Mouse (Mus musculus) left cerebral cortex, postnatal 36 days (tissue): ENCODE results near the gene Cdk4. TPM values are rescaled to one million over a fixed set of nuclear protein-coding genes. Genes with fewer than 3 reads are reported as not detected.

Experiments used
- total RNA-seq, 2 experiments: library from RNA; stranded (reverse); gene quantifications; 2 replicates each; pipeline ENCODE4 v1.2.3; 2021

The Cdk4 gene
- total RNA-seq, 2 experiments from 2014 or later = 76.9 to 88.1 TPM

Other genes with a start within 250 kb of the Cdk4 start
- gene Atp23, start 162.2 kb upstream of the Cdk4 start, total RNA-seq = 1 to 10 TPM; 8.9 to 9.5 TPM
- gene Ctdsp2, start 84.8 kb upstream of the Cdk4 start, total RNA-seq = 10 to 100 TPM; 72.0 to 74.1 TPM
- gene Avil, start 62.8 kb upstream of the Cdk4 start, total RNA-seq = under 1 TPM; 0.16 to 0.20 TPM
- gene Tsfm, start 32.7 kb upstream of the Cdk4 start, total RNA-seq = 10 to 100 TPM; 21.7 to 28.8 TPM
- gene Mettl1, start 22.1 kb upstream of the Cdk4 start, total RNA-seq = 10 to 100 TPM in 1 of 2 experiments, 1 to 10 TPM in 1; 9.2 to 10.6 TPM
- gene Eef1akmt3, start 22.0 kb upstream of the Cdk4 start, total RNA-seq = not detected
- gene Cyp27b1, start 15.3 kb upstream of the Cdk4 start, total RNA-seq = 1 to 10 TPM in 1 of 2 experiments, under 1 TPM in 1; 0.39 to 1.2 TPM
- 10 to 100 TPM; 21.5 to 24.9 TPM for gene March9, start 3.4 kb upstream of the Cdk4 start, total RNA-seq
- 10 to 100 TPM; 63.5 to 66.3 TPM for gene Tspan31, start 6.7 kb downstream of the Cdk4 start, total RNA-seq
- gene Agap2, start 11.8 kb downstream of the Cdk4 start, total RNA-seq = 100 to 1,000 TPM; 680 to 686 TPM
- gene Os9, start 57.6 kb downstream of the Cdk4 start, total RNA-seq = 100 to 1,000 TPM; 118 to 119 TPM
- 100 to 1,000 TPM; 116 to 122 TPM for gene B4galnt1, start 101.7 kb downstream of the Cdk4 start, total RNA-seq
- 1 to 10 TPM; 1.8 to 4.4 TPM for gene Slc26a10, start 117.1 kb downstream of the Cdk4 start, total RNA-seq
- 100 to 1,000 TPM; 173 to 176 TPM for gene Arhgef25, start 126.5 kb downstream of the Cdk4 start, total RNA-seq
- gene Dtx3, start 132.2 kb downstream of the Cdk4 start, total RNA-seq = 100 to 1,000 TPM; 195 to 221 TPM
- gene Pip4k2c, start 148.1 kb downstream of the Cdk4 start, total RNA-seq = 100 to 1,000 TPM in 1 of 2 experiments, 10 to 100 TPM in 1; 94.6 to 106 TPM
- 1,000 to 10,000 TPM in 1 of 2 experiments, 100 to 1,000 TPM in 1; 978 to 1,176 TPM for gene Kif5a, start 199.8 kb downstream of the Cdk4 start, total RNA-seq
- 100 to 1,000 TPM; 267 to 287 TPM for gene Dctn2, start 202.8 kb downstream of the Cdk4 start, total RNA-seq
- gene Mbd6, start 225.5 kb downstream of the Cdk4 start, total RNA-seq = 10 to 100 TPM; 32.9 to 54.4 TPM
- 10 to 100 TPM; 54.9 to 60.1 TPM for gene Mars, start 248.3 kb downstream of the Cdk4 start, total RNA-seq